Mouse (Mus musculus) cortical plate, adult 2 months (tissue): ENCODE measurements around the gene Pkd2.

Experiments
- CTCF ChIP-seq: fragments of 200-500 bp; IDR thresholded peaks from 2 replicates; pipeline ENCODE4 v1.5.1; 2011; ENCODE audit warnings: mild to moderate bottlenecking, control low read depth, low read length; ENCODE audit not compliant: insufficient read depth; ENCODE audit errors: extremely low read depth
- POLR2A ChIP-seq: fragments of 200-500 bp; IDR thresholded peaks from 2 replicates; pipeline ENCODE4 v1.6.1; 2011; ENCODE audit warnings: mild to moderate bottlenecking, low read length, control low read depth; ENCODE audit not compliant: insufficient read depth; ENCODE audit errors: extremely low read depth

DNA sequence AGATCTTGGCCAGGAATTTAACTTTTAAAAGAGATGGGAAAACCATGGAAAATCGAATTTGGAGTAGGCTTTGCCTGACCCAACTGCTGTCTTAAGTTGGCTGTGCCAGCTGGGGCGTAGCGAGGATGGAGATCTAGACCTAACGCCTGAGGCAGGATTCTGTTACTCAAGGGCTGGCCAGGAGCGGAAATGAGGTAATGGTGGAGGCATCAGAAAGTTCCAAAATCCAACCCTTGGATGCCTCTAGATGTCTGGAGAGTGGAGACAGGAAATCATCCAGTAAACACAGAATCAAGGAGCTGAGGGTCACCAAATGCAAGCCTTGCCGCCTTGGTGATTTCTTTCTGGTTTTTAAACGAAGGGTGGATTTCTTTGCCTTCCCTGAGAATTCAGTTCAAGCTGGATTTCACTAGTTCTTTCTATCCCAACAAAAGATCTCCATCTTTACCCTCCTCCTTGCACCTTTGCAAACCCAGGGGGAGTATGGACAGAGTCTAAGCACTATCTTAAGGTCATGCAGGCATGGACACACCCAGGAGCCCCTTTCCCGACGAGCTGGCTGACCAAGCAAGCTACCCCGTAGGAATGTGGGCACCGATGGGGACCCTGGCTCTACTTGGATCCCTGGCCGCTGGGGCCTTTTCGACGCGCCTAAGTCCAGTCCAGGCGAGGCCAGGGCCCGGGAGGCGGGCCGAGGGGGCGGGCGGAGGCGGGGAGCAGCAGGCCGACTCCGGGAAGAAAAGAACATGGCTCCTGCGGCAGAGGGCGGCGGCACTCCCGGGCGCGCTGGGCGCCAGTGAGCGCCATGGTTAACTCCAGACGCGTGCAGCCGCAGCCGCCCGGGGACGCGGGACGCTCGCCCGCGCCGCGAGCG lies at the start of gene Pkd2:
- TF ChIP-seq CTCF (no peak), POLR2A (0 out of 2 replicates have a peak, but pooled peaks have one; percentile 33)
